Mouse (Mus musculus): ENCODE measurements around the gene Ccdc17.

Ccdc17 gene

GRCm38 (mm10) chr4:116644326-116644725 lies 47.9 kb downstream of the Ccdc17 start:
- no peak for DNase-seq (ENCODE audit: low read depth, low spot score)

- no peak for DNase-seq (ENCODE audit: low read depth, low spot score)
Observed at GRCm38 (mm10) chr4:116645624-116646023, 49.2 kb downstream of the Ccdc17 start.

- no peak for DNase-seq (ENCODE audit: low read depth, low spot score)
Observed at GRCm38 (mm10) chr4:116649411-116649810, 53.0 kb downstream of the Ccdc17 start.
